Mouse (Mus musculus) B cell, adult 2 months (primary cell): ENCODE data around the gene Acot3.
"Not testable (repeated sequence)": the region's sequence is repeated elsewhere in the genome, so short reads cannot be mapped to it uniquely, and the experiment has no call there.

ENCODE experiments used
- DNase-seq, 2 experiments: peaks; one replicate each; pipeline ENCODE4 v3.0.0; 2022

The Acot3 gene

DNA sequence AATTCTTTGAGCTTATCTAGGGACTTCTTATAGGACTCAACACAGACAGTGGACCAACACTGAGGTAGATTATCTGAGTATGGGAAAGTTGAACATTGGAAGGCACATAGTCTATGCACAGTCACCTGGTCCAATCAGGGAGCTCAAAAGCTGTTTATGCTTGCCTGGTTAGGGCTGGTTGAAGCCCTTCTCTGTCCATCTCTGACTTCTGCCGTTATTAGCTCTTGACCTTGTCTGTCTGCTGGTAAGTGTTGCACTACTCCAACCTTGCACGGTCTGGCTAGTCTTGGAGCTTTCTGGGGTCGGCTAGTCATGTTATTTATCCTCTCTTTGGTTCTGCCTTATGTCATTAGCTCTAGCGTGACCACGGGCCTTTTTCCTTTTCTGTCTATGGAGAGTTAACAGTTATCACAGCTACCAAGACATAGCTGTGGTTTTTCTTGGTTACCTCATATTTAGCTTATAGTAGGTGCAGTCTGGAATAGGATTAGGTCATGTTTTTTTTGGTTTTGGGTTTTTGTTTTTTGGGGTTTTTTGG lies at the start of gene Acot3:
Gene Acot3 (plus strand): TSS at position 208 of the 538 bp plus-strand sequence.
- no peak for DNase-seq

DNA sequence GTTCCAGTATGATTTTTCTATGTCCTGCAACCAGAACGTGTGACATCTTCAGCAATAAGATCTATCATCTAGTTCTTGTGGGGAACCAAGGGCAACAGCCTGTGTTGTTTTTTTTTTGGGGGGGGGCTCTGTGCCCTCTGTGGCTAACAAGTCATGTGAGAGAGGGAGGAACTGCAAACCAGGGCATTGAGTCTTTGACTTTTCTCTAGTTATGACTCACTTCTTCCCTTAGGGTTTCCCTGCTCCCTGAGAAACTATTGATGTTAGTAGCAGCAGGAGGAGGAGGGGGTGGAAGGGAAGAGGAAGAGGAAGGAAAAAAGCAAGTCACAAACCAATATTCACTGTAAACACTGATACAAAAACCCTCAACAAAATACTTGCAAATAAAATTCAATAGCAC lies 48.1 kb upstream of the Acot3 start:
- no peak for DNase-seq

DNA sequence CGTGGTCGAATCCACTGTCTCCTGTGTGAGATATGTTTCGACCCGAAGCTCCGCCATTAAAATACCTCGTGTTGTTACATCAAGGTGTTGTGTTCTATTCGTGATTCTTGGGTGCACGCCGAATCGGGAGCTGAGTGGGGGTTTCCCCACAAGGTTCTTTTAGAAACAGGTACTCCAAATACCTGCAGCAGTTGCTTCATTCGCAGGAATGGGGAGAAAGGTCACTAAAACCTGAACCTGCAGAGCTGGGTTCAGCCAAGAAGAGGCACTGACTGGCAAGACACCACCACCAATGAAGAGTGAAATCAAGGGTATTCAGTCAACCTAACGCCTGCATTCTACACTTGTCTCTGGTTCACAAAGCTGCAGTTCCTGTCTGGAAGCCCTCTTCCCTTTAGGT lies 43.7 kb upstream of the Acot3 start:
- DNase-seq = no peak

GRCm38 (mm10) chr12:84008729-84009128 lies 43.2 kb upstream of the Acot3 start:
- no peak for DNase-seq

- peak; percentile 39 to 52 for DNase-seq
Observed at GRCm38 (mm10) chr12:84009171-84009965, 42.6 kb upstream of the Acot3 start, which contains the start of gene Acot1. TSS of gene Acot1 (plus strand) at chr12:84009490.

DNA sequence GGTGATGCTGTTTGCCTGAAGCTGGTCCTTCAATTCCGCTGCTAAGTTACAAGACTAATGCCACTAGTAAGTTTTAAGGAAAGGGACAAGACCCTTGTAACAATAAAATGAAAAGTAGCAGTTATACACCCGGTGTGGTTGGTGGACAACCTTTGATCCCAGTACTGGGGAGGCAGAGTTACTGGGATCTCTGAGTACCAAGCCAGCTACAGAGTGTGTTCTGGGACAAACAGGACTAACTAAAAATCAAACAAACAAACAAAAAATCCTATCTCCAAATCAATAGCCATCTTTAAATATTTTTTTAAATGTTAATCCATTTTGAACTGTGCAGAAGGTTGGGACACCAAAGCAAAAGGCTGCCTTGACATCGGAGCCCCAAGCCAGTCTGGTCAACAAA lies 41.7 kb upstream of the Acot3 start:
- no peak for DNase-seq

DNA sequence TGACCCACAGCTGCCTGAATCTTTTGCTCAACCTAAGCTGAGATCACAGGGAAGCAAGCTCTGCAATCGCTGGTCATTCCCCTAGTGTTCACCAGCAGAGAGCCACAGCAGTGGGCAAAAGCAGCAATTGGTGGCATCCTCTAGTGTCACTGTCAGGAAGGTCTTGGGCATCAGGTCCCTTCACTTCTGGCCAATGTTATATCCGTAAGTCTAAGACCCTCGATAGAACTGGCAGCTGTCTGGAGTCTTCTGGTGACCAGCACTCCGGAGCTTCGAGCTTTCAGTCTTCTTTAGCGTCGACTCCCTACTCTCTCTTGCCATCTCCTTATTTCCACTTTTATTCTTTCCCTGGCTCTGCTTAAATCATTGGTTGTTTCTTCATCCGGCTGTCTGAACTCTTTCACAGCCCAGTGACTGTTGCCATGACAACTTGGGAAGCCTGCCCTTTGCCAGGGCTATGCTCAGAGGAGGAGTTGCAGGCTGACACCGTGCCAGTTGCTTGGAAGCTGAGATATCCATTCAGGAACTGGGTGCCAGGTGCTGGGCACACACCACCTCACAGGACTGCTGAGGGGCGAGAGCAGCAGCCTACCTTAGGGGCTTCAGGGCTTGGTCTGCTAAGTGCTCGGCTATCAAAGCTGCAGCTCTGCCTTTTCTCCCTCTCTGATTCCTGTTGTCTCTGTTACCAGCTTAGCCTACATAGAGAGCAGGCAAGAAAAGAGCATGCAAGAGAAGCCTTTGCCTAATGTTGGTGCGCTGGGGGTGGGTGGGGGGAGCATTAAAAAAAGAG lies 40.5 kb upstream of the Acot3 start:
- DNase-seq = no peak

DNA sequence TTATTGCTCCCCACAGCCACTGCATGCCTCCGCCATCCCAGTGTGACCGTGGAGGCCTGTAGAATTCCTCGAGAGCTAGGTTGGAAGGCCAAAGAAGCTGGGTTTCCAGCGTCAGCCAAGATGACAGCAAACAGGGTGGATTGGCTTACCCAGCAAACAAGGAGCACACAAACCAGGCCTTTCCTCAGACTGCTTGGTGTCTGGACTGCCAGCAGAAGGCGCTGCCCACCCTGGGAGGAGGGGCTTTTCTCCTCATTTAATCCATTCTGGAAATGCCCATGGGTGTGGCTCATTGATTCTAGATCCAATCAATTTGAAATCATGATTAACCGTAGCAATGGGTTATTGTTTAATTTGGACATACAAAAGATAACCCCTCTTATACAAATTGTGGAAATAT lies 38.8 kb upstream of the Acot3 start:
- no peak for DNase-seq

DNA sequence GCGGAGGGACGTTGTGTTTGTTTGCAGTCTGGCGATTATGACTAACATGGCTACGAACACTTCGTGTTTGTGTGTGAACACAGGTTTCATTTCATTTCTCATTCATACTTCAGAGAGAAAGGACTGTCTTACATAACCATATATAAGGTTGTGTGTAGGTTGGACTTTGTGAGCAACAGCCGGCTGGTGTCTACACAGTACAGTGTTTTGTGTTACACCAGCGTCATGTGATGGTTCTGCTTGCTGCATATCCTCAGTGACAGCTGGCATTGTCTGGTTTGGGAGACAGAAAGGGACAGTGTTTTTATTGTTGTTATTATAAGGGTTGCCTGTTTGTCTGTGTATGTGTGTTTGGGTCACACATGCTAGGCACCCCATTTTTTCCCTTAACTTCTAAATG lies 38.2 kb upstream of the Acot3 start:
- no peak for DNase-seq

- peak in 1 of 2 experiments; percentile 13 for DNase-seq
Observed at GRCm38 (mm10) chr12:84020528-84020927, 31.4 kb upstream of the Acot3 start.

DNA sequence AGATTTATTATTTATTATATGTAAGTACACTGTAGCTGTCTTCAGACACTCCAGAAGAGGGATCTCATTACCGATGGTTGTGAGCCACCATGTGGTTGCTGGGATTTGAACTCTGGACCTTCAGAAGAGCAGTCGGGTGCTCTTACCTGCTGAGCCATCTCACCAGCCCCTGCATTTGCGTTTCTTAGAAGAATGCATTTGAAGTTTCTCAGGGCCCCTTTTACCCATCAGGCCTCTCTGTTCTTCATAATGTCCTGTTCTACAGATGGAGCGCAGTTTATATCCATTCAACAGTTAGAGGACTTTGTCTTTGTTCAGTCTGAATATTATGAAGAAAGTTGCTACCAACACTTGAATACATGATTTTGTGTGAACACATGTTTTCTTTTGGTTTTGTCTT lies 29.7 kb upstream of the Acot3 start:
- not testable (repeated sequence) for DNase-seq

DNA sequence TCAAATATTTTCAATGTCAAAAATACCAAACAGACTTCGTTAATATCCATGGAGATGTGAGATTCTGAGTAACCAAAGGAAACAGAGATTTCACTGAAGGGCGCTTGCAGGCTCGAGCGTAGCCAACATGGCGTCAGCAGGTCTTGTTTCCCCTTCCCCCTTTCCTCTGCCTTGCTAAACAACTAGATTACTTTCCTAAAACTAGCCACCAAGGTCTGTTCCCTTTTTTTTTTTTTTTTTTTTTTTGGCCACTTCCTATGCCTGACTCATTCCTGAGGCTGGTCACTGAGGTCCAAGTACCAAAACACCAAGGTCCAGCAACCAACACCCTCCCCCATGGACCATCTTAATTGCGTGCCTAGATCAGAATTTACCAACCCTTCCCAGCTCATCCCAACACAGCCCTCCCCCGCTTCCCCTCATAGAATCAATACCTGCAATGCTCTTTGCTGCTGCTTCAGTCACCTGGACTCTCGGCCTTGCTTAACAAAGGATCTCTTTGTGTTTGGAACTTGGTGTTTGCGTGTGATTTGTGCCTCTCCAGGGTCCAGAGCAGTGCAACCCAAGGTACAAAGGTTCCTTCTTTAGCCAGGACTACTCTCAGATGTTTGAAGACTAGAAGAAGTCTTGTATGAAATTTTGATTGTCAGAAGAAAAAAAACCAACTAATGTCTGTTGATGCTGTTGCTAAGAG lies 28.7 kb upstream of the Acot3 start:
- no peak for DNase-seq

- DNase-seq = no peak
Observed at GRCm38 (mm10) chr12:84025888-84026287, 26.1 kb upstream of the Acot3 start.

DNA sequence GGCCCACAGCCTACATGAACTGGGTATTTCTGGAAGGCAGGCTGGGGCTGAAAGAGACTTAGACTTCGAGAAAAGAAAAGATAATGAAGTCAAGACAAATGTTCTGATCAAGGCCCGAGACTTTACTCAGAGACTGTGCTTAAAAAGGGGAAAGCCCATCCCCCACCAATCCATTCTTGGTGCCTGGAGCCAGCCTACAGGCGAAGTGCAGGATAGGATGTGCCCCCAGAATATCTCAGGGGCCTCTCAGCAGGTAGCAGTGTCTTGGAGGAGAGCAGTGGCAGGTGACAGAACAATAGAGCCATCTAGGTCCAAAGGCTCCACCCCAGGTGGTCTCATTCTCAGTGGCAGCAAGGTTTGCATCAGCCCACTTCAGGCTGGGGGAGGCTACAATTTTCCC lies 23.6 kb upstream of the Acot3 start:
- DNase-seq = not testable (repeated sequence)

DNA sequence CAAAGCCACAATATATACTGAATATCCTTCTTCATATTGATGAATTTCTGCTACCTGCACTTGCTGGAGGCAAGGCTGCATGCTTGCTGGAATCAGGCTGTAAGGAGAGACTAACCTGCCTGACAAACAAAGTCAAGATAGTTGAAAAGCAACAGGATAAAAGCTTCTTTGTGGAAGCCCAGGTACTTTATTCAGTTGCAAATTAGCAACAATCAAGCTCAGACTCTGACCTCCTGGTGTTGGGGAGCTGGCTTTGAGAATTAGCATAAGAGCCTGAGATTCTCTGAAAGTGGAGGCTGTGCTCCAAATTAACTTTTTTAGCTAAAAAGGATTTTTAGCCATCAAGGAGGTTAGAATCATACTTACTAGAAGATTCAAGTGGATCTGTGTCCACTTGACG lies 22.9 kb upstream of the Acot3 start:
- DNase-seq = not testable (repeated sequence)

- peak; percentile 83 to 84 for DNase-seq
Observed at GRCm38 (mm10) chr12:84030659-84031332, 21.1 kb upstream of the Acot3 start.

DNA sequence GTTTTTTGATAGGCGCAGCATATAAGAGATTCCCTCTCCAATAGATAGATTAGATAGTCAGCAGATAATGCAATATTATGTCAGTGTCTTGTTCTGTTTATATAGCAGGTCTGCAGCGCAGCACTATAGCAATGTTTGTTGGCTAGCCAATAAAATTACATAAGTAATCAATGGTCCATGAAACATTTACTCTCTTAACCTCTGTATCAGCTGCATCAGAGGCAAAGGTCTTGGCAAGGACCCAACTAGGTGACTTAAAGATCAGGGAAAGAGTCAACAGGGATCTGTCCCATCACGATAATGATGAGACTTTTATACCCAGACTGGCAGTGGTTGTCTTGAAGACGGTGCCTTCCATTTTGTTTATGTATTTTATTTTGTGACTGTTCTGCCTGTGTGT lies 19.1 kb upstream of the Acot3 start:
- DNase-seq = no peak

- DNase-seq = not testable (repeated sequence)
Observed at GRCm38 (mm10) chr12:84033302-84033701, 18.6 kb upstream of the Acot3 start.

DNA sequence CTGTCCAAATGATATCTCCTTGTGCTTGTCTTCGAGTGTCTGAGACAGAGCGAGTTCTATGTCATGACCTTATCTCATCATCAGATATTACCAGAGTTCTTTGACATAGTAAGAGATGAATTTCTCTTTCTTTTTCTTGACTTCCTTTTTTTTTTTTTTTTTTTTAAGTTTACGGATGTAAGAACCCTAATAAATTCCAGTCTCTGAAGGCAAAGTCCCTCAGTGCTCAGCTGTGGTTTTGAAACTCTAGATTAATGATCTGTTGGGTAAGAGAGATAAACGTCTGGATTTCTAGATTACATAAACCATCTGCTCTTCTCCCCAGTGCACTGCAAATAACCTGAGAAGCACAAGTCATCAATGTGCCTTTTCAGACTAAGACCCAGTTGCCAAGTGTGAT lies 17.8 kb upstream of the Acot3 start:
- no peak for DNase-seq

- DNase-seq = peak; percentile 8 to 12
Observed at GRCm38 (mm10) chr12:84038241-84038640, 13.7 kb upstream of the Acot3 start, which contains the start of gene Acot4. TSS of gene Acot4 (plus strand) at chr12:84038379.

DNA sequence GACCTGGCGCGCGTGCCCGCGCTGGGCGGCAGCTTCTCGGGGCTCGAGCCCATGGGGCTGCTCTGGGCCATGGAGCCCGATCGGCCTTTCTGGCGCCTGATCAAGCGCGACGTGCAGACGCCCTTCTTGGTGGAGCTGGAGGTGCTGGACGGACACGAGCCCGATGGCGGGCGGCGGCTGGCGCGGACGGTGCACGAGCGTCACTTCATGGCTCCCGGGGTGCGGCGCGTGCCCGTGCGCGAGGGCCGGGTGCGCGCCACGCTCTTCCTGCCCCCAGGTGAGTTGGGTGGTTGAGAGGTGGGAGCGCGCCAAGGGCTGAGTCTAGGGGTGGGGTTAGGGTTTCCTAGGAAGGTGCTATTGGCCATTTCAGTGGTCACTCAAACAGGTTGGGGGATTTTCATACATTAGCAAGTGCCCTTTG lies 13.2 kb upstream of the Acot3 start, which contains the start of gene Gm49366:
Gene Gm49366 (plus strand): TSS at position 245 of the 421 bp plus-strand sequence.
- peak in 1 of 2 experiments; percentile 11 for DNase-seq

GRCm38 (mm10) chr12:84042248-84042647 lies 9.7 kb upstream of the Acot3 start:
- no peak for DNase-seq
